Mouse (Mus musculus): ENCODE measurements around the gene Phf21b. TPM values are rescaled to one million over a fixed set of nuclear protein-coding genes. Genes with fewer than 3 reads are reported as not detected.

Phf21b gene
- 0.29 TPM for polyA plus RNA-seq (2014; fragmentation: Illumina TruSeq; extraction: RNeasy Lipid Tissue Mini Kit (QIAGEN cat#74804); ENCODE audit: low read depth, low replicate concordance)

GRCm38 (mm10) chr15:84856006-84856995 lies at the start of gene Phf21b:
Gene Phf21b, minus strand, starts transcription at chr15:84856049.

Other genes with a start within 250 kb of the Phf21b start
- gene Prr5, start 186.4 kb downstream of the Phf21b start, polyA plus RNA-seq (2014; fragmentation: Illumina TruSeq; extraction: RNeasy Lipid Tissue Mini Kit (QIAGEN cat#74804); ENCODE audit: low read depth, low replicate concordance) = 0.58 TPM
- gene Arhgap8, start 136.0 kb downstream of the Phf21b start, polyA plus RNA-seq (2014; fragmentation: Illumina TruSeq; extraction: RNeasy Lipid Tissue Mini Kit (QIAGEN cat#74804); ENCODE audit: low read depth, low replicate concordance) = not detected
- gene Gm29666, start 64.0 kb upstream of the Phf21b start, polyA plus RNA-seq (2014; fragmentation: Illumina TruSeq; extraction: RNeasy Lipid Tissue Mini Kit (QIAGEN cat#74804); ENCODE audit: low read depth, low replicate concordance) = 0.23 TPM
- 18.7 TPM for gene Nup50, start 67.4 kb upstream of the Phf21b start, polyA plus RNA-seq (2014; fragmentation: Illumina TruSeq; extraction: RNeasy Lipid Tissue Mini Kit (QIAGEN cat#74804); ENCODE audit: low read depth, low replicate concordance)
- 12.5 TPM for gene 5031439G07Rik, start 132.5 kb upstream of the Phf21b start, polyA plus RNA-seq (2014; fragmentation: Illumina TruSeq; extraction: RNeasy Lipid Tissue Mini Kit (QIAGEN cat#74804); ENCODE audit: low read depth, low replicate concordance)
- gene Upk3a, start 161.1 kb upstream of the Phf21b start, polyA plus RNA-seq (2014; fragmentation: Illumina TruSeq; extraction: RNeasy Lipid Tissue Mini Kit (QIAGEN cat#74804); ENCODE audit: low read depth, low replicate concordance) = not detected
- gene Fam118a, start 172.9 kb upstream of the Phf21b start, polyA plus RNA-seq (2014; fragmentation: Illumina TruSeq; extraction: RNeasy Lipid Tissue Mini Kit (QIAGEN cat#74804); ENCODE audit: low read depth, low replicate concordance) = 18.6 TPM

Data from adrenal gland, adult 10 weeks (tissue).